Mouse (Mus musculus) forebrain, postnatal 0 days (tissue): ENCODE measurements at regions not wholly inside any gene's neighbourhood (a gene's known extent, or its start where the extent isn't known, plus 50 kb on each side); places are given as distances from the start of the nearest gene placed in this dataset.
"Not testable (repeated sequence)": the region's sequence is repeated elsewhere in the genome, so short reads cannot be mapped to it uniquely, and the experiment has no call there.

ENCODE experiments used
- ATAC-seq: fragments of 200-750 bp; cut with Nextera tagmentation; 2 replicates; pipeline ENCODE4 v1.8.0; 2017; ENCODE audit warnings: mild to moderate bottlenecking, moderate library complexity
- DNase-seq: peaks from one replicate; pipeline ENCODE4 v3.0.0-alpha.2; 2015
- H3K27ac ChIP-seq: fragments of 300-500 bp; sonication (generic); 2 replicates; pipeline ENCODE4 v1.5.1; 2014; ENCODE audit warnings: low read depth, mild to moderate bottlenecking, antibody characterized with exemption, low read length, moderate library complexity, mixed read lengths
- H3K27me3 ChIP-seq: fragments of 300-500 bp; sonication (generic); 2 replicates; pipeline ENCODE4 v1.6.1; 2014; ENCODE audit warnings: mild to moderate bottlenecking, low read length, mixed read lengths; ENCODE audit not compliant: insufficient read depth
- H3K36me3 ChIP-seq: fragments of 300-500 bp; sonication (generic); 2 replicates; pipeline ENCODE4 v1.6.1; 2014; ENCODE audit warnings: mild to moderate bottlenecking, moderate library complexity; ENCODE audit not compliant: insufficient read depth
- H3K4me1 ChIP-seq: fragments of 300-500 bp; sonication (generic); 2 replicates; pipeline ENCODE4 v1.6.1; 2014; ENCODE audit warnings: antibody characterized with exemption; ENCODE audit not compliant: insufficient read depth
- H3K4me2 ChIP-seq: fragments of 300-500 bp; sonication (generic); 2 replicates; pipeline ENCODE4 v1.6.1; 2014; ENCODE audit warnings: low read depth, mild to moderate bottlenecking, moderate library complexity
- H3K4me3 ChIP-seq: fragments of 300-500 bp; sonication (generic); 2 replicates; pipeline ENCODE4 v1.5.1; 2014; ENCODE audit warnings: low read depth, low read length, mixed read lengths
- H3K9ac ChIP-seq: fragments of 300-500 bp; sonication (generic); 2 replicates; pipeline ENCODE4 v1.6.1; 2014; ENCODE audit warnings: mild to moderate bottlenecking
- H3K9me3 ChIP-seq: fragments of 300-500 bp; sonication (generic); 2 replicates; pipeline ENCODE4 v1.6.1; 2016; ENCODE audit warnings: low read length
- CTCF ChIP-seq: sonication (generic); IDR thresholded peaks from 2 replicates; pipeline ENCODE4 v1.5.1; 2016; ENCODE audit warnings: antibody characterized with exemption, control low read depth, low read depth
- WGBS: fragments of 180-500 bp; shearing (Covaris S2); extraction: QIAGEN DNeasy Blood & Tissue Kit; methylation state at CpG from one replicate; pipeline ENCODE4 v1.1.7; 2014; 5-methylcytosine and 5-hydroxymethylcytosine counted together

DNA sequence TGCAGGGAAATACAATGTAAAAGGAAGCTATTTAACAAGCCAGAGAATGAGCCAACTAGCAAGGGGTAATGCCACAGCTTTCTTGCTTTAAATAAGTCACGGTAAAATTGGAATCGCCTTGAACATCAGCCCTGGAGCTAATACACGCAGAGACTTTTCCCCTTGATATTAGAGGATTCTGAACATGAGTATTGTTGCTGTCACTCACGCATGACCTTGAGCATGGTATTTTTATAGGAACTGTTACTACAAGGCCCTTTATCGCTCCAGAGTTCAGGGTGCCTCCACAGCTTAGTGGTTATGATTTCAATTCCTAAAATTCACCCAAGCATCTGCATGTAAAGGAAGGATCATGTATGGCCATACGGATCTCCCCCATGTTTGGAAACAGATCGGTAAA lies 161.7 kb downstream of the Vegfc start:
- ATAC-seq, H3K4me2 ChIP-seq, DNase-seq, H3K27ac ChIP-seq, H3K4me1 ChIP-seq, H3K4me3 ChIP-seq, H3K36me3 ChIP-seq, H3K9me3 ChIP-seq, H3K27me3 ChIP-seq, H3K9ac ChIP-seq: not testable (repeated sequence)
- 91% methylated on average over 7 of the region's 7 CpGs for WGBS

DNA sequence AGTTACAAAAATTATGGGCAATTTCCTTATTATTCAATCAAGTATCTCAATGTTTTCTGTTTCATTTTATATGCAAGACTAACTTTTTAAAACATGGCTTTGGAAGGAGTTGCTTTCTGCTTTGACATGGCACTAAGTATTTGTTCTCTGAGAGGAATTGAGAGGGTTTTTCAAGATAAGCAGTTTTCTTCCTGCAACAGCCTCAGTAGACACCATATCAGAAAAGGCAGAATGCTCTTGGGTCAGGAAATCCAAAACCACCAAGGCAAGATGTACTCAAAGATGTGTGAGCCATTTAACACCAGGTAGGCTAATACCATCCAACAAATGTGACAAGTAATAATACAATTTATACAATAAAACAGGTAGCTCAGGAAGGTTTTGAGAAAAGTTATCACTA lies 178.0 kb downstream of the Vegfc start:
- Histone ChIP-seq H3K9ac (no peak overlapping the region), H3K4me2 (no peak overlapping the region), H3K27me3 (no peaks in the 10 kb centered on the region), H3K4me1 (no peaks in the 10 kb centered on the region), H3K4me3 (no peak overlapping the region), H3K36me3 (no peaks in the 10 kb centered on the region), H3K9me3 (no peaks in the 10 kb centered on the region), H3K27ac (no peak overlapping the region)
- ATAC-seq (no peak), DNase-seq (no peak)
- no peak for TF ChIP-seq CTCF

GRCm38 (mm10) chr8:54270110-54270509 lies 192.7 kb downstream of the Vegfc start:
- Histone ChIP-seq H3K4me2 (no peak overlapping the region), H3K27ac (0 out of 2 replicates have a peak overlapping the region, but pooled peaks have one; percentile 29), H3K4me3 (no peak overlapping the region), H3K9ac (no peak overlapping the region), H3K27me3 (no peaks in the 10 kb centered on the region), H3K36me3 (no peaks in the 10 kb centered on the region), H3K9me3 (no peaks in the 10 kb centered on the region), H3K4me1 (peaks cover 5% of the 10 kb centered on the region; the same call in 1 of the 2 replicates)
- peak; percentile 70 for DNase-seq
- WGBS: 63% methylated on average over 2 of the region's 2 CpGs
- no peak for TF ChIP-seq CTCF
- peak; percentile 58; the same call in 1 of the 2 replicates for ATAC-seq

DNA sequence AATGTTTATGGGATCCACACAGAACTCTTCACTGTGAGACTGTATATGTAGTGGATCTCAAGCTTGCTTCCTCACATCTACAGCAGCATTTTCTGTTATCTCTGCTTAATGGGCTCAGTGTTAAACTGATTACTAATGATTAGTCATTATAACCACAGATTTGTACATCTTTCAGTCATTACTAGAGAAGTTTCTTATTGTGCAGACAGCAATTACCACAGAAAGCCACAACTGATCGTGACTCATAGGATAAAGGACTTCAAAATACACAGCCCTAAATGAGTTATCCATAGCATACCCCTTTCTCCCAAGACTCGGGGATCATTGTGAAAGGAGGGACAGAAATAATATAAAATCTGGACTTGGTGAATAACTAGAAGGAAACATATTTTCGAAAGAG lies 195.7 kb downstream of the Vegfc start:
- 63% methylated on average over 3 of the region's 3 CpGs for WGBS
- H3K9me3 ChIP-seq: no peaks in the 10 kb centered on the region
- H3K4me2 ChIP-seq: no peak overlapping the region
- H3K4me3 ChIP-seq: no peak overlapping the region
- H3K36me3 ChIP-seq: no peaks in the 10 kb centered on the region
- no peak overlapping the region for H3K27ac ChIP-seq
- H3K27me3 ChIP-seq: no peaks in the 10 kb centered on the region
- peaks cover 5% of the 10 kb centered on the region; the same call in 1 of the 2 replicates for H3K4me1 ChIP-seq
- no peak for ATAC-seq
- no peak for DNase-seq
- TF ChIP-seq CTCF: no peak
- H3K9ac ChIP-seq: no peak overlapping the region

GRCm38 (mm10) chr8:54275487-54275886 lies 198.1 kb downstream of the Vegfc start:
- Histone ChIP-seq H3K27me3 (no peaks in the 10 kb centered on the region), H3K27ac (no peak overlapping the region), H3K9ac (no peak overlapping the region), H3K4me1 (no peaks in the 10 kb centered on the region), H3K4me2 (no peak overlapping the region), H3K36me3 (no peaks in the 10 kb centered on the region), H3K4me3 (no peak overlapping the region), H3K9me3 (no peaks in the 10 kb centered on the region)
- TF ChIP-seq CTCF: no peak
- ATAC-seq (no peak), DNase-seq (no peak)
- WGBS: 84% methylated on average over 1 of the region's 1 CpGs
